Mouse (Mus musculus): Measurements from ENCODE around the gene Rptor.

DNA sequence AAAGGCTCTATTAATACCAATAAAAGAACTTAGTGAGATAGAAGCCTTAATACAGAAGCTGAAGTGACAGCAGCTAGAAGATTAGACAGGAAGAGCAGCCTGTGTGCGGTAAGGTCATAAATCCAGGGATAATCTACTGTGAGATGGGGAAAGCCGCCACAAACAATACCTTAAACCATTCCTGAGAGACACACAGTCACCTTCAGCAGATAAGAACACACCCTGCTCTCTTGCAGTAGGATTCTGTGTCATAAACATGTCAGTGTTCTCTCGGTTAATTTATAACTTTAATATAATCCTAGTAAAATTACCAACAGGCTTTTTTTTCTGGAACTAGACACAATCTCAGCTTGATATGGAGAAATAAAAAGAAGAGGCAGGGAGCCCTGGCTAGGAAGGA lies 233.6 kb downstream of the Rptor start:
- TF ChIP-seq CTCF (IDR thresholded peaks at IDR 0.05; ENCODE audit: low read depth) (no peak), EP300 (IDR thresholded peaks at IDR 0.05; ENCODE audit: low read depth) (no peak)
